Mouse (Mus musculus) layer of hippocampus, postnatal 10 days (tissue): Measurements from ENCODE around the gene Arrb1. TPM values are rescaled to one million over a fixed set of nuclear protein-coding genes. Genes with fewer than 3 reads are reported as not detected.
A peak's percentile ranks its signal among the peaks of the same experiment; 100 is the strongest.

Experiments
- DNase-seq, 2 experiments: peaks; one replicate each; pipeline ENCODE4 v3.0.0; 2021; ENCODE audit warnings: low spot score in 2 of 2
- microRNA-seq, 2 experiments: library from miRNA; unstranded; fragments of <30 nt; microRNA quantifications; one replicate each; pipeline ENCODE4 v1.2.0; 2021
- total RNA-seq, 2 experiments: library from RNA; stranded (reverse); gene quantifications; 2 replicates each; pipeline ENCODE4 v1.2.3; 2021

Arrb1 gene
- total RNA-seq, 2 experiments from 2014 or later, result 150 to 192 TPM

- peak; percentile 35 to 56 for DNase-seq
Measured at GRCm38 (mm10) chr7:99626376-99627270, 91.4 kb downstream of the Arrb1 start, which contains the start of gene Tpbgl. Gene Tpbgl (minus strand): TSS chr7:99627103.

DNA sequence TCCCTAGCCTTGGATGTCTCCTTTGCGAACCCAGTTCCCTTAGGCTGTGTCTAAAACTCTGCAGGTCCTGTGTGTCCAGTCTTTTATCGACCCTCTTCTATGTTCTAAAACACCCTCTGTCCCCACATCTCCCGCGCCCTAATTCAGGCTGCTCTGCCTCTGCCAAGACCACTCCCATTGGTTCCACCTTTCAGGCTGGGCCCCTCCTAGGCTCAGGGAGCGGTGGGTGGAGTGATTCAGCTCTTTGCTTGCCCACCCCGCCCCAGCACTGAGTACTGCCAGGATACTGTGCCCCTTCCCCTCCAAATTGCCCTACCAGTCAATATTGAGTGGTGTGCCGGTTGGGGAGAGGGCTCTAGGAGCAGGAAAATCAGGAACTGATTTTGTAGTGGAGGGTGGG is 92.1 kb downstream of the Arrb1 start:
- no peak for DNase-seq

GRCm38 (mm10) chr7:99632286-99632685 is 97.0 kb downstream of the Arrb1 start:
- DNase-seq, result no peak

GRCm38 (mm10) chr7:99633966-99634665 is 98.8 kb downstream of the Arrb1 start:
- DNase-seq, result no peak

- DNase-seq, result peak in 1 of 2 experiments; percentile 39
Measured at GRCm38 (mm10) chr7:99641245-99641644, 106.0 kb downstream of the Arrb1 start.

DNA sequence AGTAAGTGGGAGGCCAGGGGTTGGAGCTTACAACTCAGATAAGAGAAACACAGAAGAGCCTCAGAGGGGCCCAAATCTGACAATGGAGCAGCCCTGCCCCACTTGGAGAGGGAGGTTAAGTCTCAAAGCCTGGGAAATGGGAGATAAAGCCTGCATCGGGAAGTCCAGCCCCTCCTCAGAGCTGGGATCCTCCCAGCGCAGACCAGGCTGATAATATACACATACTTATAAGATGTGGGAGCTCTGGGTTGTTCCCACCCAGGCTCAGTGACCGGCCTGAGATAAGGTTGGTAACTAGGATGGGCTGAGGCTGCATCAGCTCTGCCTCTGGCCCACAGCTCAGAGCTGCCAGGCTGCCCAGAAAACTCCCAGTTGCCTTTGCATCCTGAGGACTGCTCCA is 106.8 kb downstream of the Arrb1 start:
- DNase-seq, result no peak

DNA sequence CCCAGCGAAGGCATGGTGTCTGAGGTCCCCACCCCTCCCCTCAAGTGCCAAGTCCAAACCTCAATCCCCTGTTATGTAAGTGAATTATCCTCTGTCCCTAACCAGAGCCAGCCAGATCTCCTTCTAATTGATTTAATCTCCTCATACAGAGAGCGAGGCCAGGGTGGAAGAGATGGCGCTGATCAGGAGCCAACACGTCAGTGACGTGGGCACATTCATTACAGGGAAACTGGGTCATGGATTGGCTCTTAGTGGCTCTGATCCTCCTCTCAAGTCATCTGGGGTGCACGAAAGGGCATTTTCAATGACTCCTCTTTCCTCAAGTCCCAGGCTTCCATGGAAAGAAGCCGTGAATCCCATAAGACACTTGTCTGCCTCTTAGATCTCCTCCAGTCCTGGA is 109.4 kb downstream of the Arrb1 start:
- no peak for DNase-seq

GRCm38 (mm10) chr7:99648623-99649022 is 113.4 kb downstream of the Arrb1 start:
- peak in 1 of 2 experiments; percentile 53 for DNase-seq

DNA sequence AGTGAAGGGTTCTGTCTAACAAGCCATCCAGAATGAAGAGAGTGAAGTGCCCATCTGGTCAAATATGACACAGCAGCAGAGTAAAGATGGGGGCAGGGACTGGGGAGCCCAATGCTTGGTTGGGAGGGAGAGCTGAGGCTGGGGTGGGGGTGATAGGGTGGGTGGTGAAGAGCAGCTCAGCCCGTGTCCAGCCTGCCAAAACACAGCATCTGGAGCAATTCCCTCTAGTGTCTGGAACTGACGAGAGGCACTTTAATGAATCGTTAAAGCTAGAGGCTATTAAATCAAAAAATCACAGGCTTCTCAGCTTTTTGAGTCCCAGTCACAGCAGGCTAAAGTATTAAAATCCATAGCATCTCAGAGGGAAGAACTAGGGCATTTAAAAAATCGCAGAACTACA is 114.3 kb downstream of the Arrb1 start:
- no peak for DNase-seq

- no peak for DNase-seq
Measured at GRCm38 (mm10) chr7:99654244-99654643, 119.0 kb downstream of the Arrb1 start.

Small RNAs within 50 kb of the gene (microRNA-seq; reads per million reads assigned to microRNA genes)
- 543 to 628 reads per million in 2 experiments for gene Mir326

Other genes with a start within 250 kb of the Arrb1 start
- 10 to 100 TPM; 58.2 to 62.0 TPM for gene Serpinh1, start 182.2 kb upstream of the Arrb1 start, total RNA-seq
- gene Gdpd5, start 154.1 kb upstream of the Arrb1 start, total RNA-seq, result 10 to 100 TPM; 31.4 to 37.4 TPM
- gene Klhl35, start 69.5 kb upstream of the Arrb1 start, total RNA-seq, result 1 to 10 TPM; 4.8 to 6.2 TPM
- 100 to 1,000 TPM; 314 to 330 TPM for gene Rps3, start 51.7 kb upstream of the Arrb1 start, total RNA-seq
- gene Tpbgl, start 91.6 kb downstream of the Arrb1 start, total RNA-seq, result 1 to 10 TPM; 2.9 to 3.3 TPM
- 10 to 100 TPM; 14.8 to 15.4 TPM for gene Slco2b1, start 175.9 kb downstream of the Arrb1 start, total RNA-seq
- gene Olfr520, start 194.8 kb downstream of the Arrb1 start, total RNA-seq, result not detected
- not detected for gene Olfr521, start 228.0 kb downstream of the Arrb1 start, total RNA-seq